Mouse (Mus musculus): ENCODE results near the gene 1810010H24Rik. TPM values are rescaled to one million over a fixed set of nuclear protein-coding genes. Genes with fewer than 3 reads are reported as not detected.
"Not testable (repeated sequence)": the region's sequence is repeated elsewhere in the genome, so short reads cannot be mapped to it uniquely, and the experiment has no call there.

Gene 1810010H24Rik
- total RNA-seq, 1 experiment from 2014 or later = 2.1 TPM

GRCm38 (mm10) chr11:107043361-107043760 is 17.9 kb downstream of the 1810010H24Rik start:
- DNase-seq = no peak

- DNase-seq = peak; percentile 81
Measured at GRCm38 (mm10) chr11:107044321-107044720, 18.8 kb downstream of the 1810010H24Rik start.

DNA sequence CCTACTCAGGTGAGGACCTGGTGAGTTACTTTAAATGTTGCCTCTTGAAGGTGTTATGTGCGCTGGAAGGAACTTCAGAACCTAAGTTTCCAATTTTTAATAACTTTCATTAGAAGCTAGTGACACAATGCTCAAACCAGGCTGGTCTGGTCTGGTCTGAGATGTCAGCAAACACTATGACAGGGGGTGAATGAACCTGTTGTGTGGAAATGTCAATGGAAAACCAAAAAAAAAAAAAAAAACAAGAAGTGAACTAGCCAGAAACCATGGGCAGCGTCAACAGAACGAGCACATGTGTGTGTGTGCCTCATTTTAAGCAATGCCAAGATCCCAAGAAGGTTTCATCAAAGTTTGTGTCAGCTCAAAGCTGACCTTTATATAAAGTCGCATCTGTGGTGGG is 20.1 kb downstream of the 1810010H24Rik start:
- DNase-seq = no peak

DNA sequence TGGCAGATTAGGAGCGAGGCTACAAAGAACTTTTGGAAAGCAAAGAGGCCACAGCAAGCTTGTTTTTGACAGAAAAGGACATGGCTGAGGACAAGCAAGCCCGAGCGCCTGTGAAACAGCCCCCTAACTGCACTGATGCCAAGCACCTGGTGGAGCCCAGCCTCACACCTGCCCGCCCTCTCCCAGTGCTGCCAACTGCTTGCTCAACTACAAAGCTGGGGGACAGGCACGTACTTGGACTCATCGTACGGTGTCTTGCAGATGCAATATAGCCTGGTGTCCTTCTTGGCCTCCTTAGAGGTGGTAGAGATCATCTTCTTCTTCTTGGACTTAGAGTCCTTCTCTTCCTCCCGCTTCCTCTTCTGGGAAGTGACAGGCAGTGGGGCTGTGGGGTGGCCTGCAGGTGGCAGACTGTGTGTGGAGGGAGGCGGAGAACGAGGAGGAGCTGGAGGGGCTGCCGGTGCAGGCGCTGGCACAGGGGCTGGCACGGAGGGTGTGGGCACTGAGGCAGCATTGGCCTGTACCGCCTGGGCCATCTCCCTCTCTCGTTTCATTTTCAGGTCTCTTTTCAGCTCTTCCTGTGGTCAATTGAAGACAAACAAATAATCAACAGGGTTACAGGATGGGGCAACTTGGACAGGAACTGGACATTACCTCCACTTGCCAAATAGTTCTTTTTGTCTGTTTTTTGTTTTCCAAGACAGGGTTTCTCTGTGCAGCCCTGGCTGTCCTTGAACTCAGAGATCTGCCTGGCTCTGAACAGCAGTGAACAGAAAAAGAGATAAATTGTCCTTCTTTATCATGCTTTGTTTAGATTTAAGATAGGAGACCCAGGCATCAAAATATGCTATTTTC is 21.5 kb downstream of the 1810010H24Rik start:
- no peak for DNase-seq

GRCm38 (mm10) chr11:107054870-107055269 is 29.4 kb downstream of the 1810010H24Rik start:
- DNase-seq = no peak

- DNase-seq = peak; percentile 43
Measured at GRCm38 (mm10) chr11:107057391-107057790, 31.9 kb downstream of the 1810010H24Rik start.

- not testable (repeated sequence) for DNase-seq
Measured at GRCm38 (mm10) chr11:107059634-107060033, 34.2 kb downstream of the 1810010H24Rik start.

DNA sequence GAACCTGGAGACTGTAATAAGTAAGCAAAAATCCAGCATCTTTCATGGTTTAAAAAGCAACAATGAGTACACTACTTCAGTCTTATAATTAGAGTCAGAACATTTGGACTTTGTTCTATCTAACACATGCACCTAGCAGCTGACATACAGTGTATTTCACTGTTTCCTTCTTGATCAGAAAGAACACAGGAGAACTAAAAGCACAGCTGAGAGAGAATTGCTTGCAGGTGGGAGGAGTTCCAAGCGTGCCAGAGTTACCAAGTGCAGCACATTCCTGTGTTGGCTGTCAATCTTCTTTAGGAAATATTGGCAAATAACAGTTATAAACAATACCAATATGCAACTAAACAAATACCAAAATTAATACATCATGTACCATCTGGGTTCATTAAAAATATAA is 35.5 kb downstream of the 1810010H24Rik start:
- no peak for DNase-seq

DNA sequence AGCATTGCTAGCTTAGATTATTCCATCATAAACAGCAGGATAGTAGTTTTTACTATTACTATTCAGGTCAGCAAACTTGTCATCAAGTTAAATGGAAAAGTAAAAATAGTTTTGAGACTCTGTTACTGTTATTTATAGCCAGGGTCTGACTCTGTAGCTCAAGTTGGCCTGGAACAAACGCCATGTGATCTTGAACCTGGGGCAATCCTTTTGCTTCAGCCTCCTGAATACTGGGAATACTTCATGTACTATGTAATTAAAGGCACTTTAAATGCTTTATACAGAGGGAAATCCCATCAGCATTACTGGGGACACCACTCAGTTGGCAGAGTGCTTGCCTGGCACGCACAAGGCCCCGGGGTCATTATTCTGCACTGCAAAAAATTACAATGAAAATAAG is 37.6 kb downstream of the 1810010H24Rik start:
- DNase-seq = no peak

- no peak for DNase-seq
Measured at GRCm38 (mm10) chr11:107064590-107064989, 39.1 kb downstream of the 1810010H24Rik start.

- DNase-seq = peak; percentile 45
Measured at GRCm38 (mm10) chr11:107065216-107065785, 39.8 kb downstream of the 1810010H24Rik start.

Other genes with a start within 250 kb of the 1810010H24Rik start
- gene Polg2, start 246.1 kb upstream of the 1810010H24Rik start, total RNA-seq (2021) = 6.6 and 7.3 TPM in 2 replicates
- 755 and 762 TPM in 2 replicates for gene Ddx5, start 236.5 kb upstream of the 1810010H24Rik start, total RNA-seq (2021)
- gene Cep95, start 236.4 kb upstream of the 1810010H24Rik start, total RNA-seq (2021) = 12.2 and 13.2 TPM in 2 replicates
- gene Smurf2, start 105.0 kb upstream of the 1810010H24Rik start, total RNA-seq (2021) = 37.5 and 39.8 TPM in 2 replicates
- gene Kpna2, start 26.1 kb upstream of the 1810010H24Rik start, total RNA-seq (2021) = 42.6 and 55.8 TPM in 2 replicates
- 42.6 and 47.5 TPM in 2 replicates for gene Bptf, start 106.4 kb downstream of the 1810010H24Rik start, total RNA-seq (2021)
- gene Nol11, start 163.7 kb downstream of the 1810010H24Rik start, total RNA-seq (2021) = 23.7 and 26.4 TPM in 2 replicates

Data from adrenal gland, postnatal 14 days (tissue).